Mouse (Mus musculus) splenic B cell, adult 2 months (primary cell): ENCODE measurements around the gene Cass4.

Experiments used
- DNase-seq: peaks from one replicate; pipeline ENCODE4 v3.0.0-alpha.2; 2011; ENCODE audit warnings: low read depth, low spot score
- H3K27me3 ChIP-seq: 2 replicates; pipeline ENCODE4 v1.6.1; 2012; ENCODE audit warnings: mild to moderate bottlenecking, low read length, moderate library complexity, mixed read lengths; ENCODE audit not compliant: control insufficient read depth, poor library complexity, insufficient read depth, severe bottlenecking
- H3K36me3 ChIP-seq: 2 replicates; pipeline ENCODE4 v1.6.1; 2012; ENCODE audit warnings: mild to moderate bottlenecking, low read length, moderate library complexity, mixed read lengths; ENCODE audit not compliant: control insufficient read depth, poor library complexity, insufficient read depth, severe bottlenecking

Gene Cass4

GRCm38 (mm10) chr2:172473591-172473990, 80.0 kb downstream of the Cass4 start:
- Histone ChIP-seq H3K27me3 (no peaks in the 10 kb centered on the region), H3K36me3 (0 out of 2 replicates have a peak, but pooled peaks cover 4% of the 10 kb centered on the region)
- no peak for DNase-seq

GRCm38 (mm10) chr2:172474970-172475369, 81.4 kb downstream of the Cass4 start:
- no peaks in the 10 kb centered on the region for H3K27me3 ChIP-seq
- peak; percentile 63 for DNase-seq
- H3K36me3 ChIP-seq, result 0 out of 2 replicates have a peak, but pooled peaks cover under 1% of the 10 kb centered on the region

GRCm38 (mm10) chr2:172476707-172477260, 83.2 kb downstream of the Cass4 start:
- H3K36me3 ChIP-seq, result no peaks in the 10 kb centered on the region
- DNase-seq, result peak; percentile 18
- H3K27me3 ChIP-seq, result no peaks in the 10 kb centered on the region

GRCm38 (mm10) chr2:172477350-172477749, 83.8 kb downstream of the Cass4 start:
- no peaks in the 10 kb centered on the region for H3K36me3 ChIP-seq
- no peaks in the 10 kb centered on the region for H3K27me3 ChIP-seq
- DNase-seq, result no peak

GRCm38 (mm10) chr2:172477860-172478259, 84.3 kb downstream of the Cass4 start:
- DNase-seq, result peak; percentile 66
- Histone ChIP-seq H3K36me3 (no peaks in the 10 kb centered on the region), H3K27me3 (no peaks in the 10 kb centered on the region)

GRCm38 (mm10) chr2:172480296-172480695, 86.7 kb downstream of the Cass4 start:
- Histone ChIP-seq H3K27me3 (no peaks in the 10 kb centered on the region), H3K36me3 (no peaks in the 10 kb centered on the region)
- no peak for DNase-seq

GRCm38 (mm10) chr2:172481654-172482385, 88.2 kb downstream of the Cass4 start:
- no peak for DNase-seq
- Histone ChIP-seq H3K27me3 (no peaks in the 10 kb centered on the region), H3K36me3 (no peaks in the 10 kb centered on the region)
